Mouse (Mus musculus) CH12.LX (cell line): ENCODE data around the gene Cnrip1. TPM values are rescaled to one million over a fixed set of nuclear protein-coding genes. Genes with fewer than 3 reads are reported as not detected.

Source experiments
- DNase-seq: peaks from one replicate; pipeline ENCODE4 v3.0.0-alpha.2; 2013; ENCODE audit errors: extremely low read depth
- H3K27ac ChIP-seq: 2 replicates; pipeline ENCODE4 v1.5.1; 2012; ENCODE audit warnings: low read depth, mild to moderate bottlenecking, control low read depth, moderate library complexity; ENCODE audit not compliant: insufficient read depth
- H3K27me3 ChIP-seq: replicated peaks from 2 replicates; pipeline ENCODE3; 2012; ENCODE audit warnings: inconsistent platforms
- H3K36me3 ChIP-seq, 2 experiments: replicated peaks in 1 of 2; 2 replicates each; pipeline versions ENCODE3 to v1.6.1; 2012; ENCODE audit warnings: inconsistent platforms in 1 of 2, low read length in 1 of 2, mild to moderate bottlenecking in 1 of 2, mixed read lengths in 1 of 2, moderate library complexity in 1 of 2; ENCODE audit not compliant: control insufficient read depth in 1 of 2, insufficient read depth in 1 of 2
- H3K4me1 ChIP-seq, 2 experiments: 2 replicates each; pipeline ENCODE4 v1.6.1; 2012; ENCODE audit warnings: inconsistent platforms in 1 of 2, moderate library complexity in 1 of 2; ENCODE audit not compliant: insufficient read depth in 2 of 2, control insufficient read depth in 1 of 2
- H3K4me2 ChIP-seq: 2 replicates; pipeline ENCODE4 v1.6.1; 2012; ENCODE audit warnings: low read depth, mild to moderate bottlenecking, control low read depth; ENCODE audit not compliant: poor library complexity, insufficient read depth, severe bottlenecking
- H3K4me3 ChIP-seq, 3 experiments: fragments of 150-350 bp in 1 of 3; sonication (generic) in 1 of 3; replicated peaks in 1 of 3; 2 replicates each; pipeline versions ENCODE3 to v1.5.1; 2011 to 2012; ENCODE audit warnings: low read depth in 2 of 3, low read length in 2 of 3, mild to moderate bottlenecking in 2 of 3, moderate library complexity in 2 of 3, control low read depth in 1 of 3, improper control_type of control experiment in 1 of 3, inconsistent platforms in 1 of 3, mixed read lengths in 1 of 3; ENCODE audit not compliant: poor library complexity in 1 of 3
- H3K79me2 ChIP-seq: replicated peaks from 2 replicates; pipeline ENCODE4 v1.6.1; 2012; ENCODE audit warnings: mild to moderate bottlenecking, moderate library complexity; ENCODE audit not compliant: control insufficient read depth, poor library complexity, insufficient read depth, severe bottlenecking; ENCODE audit errors: extremely low read depth
- H3K9ac ChIP-seq: 2 replicates; pipeline ENCODE4 v1.6.1; 2012; ENCODE audit warnings: low read depth, mild to moderate bottlenecking, control low read depth, moderate library complexity; ENCODE audit not compliant: insufficient read depth
- H3K9me3 ChIP-seq: replicated peaks from 2 replicates; pipeline ENCODE3; 2012; ENCODE audit warnings: low read length, inconsistent platforms, mixed read lengths
- BHLHE40 ChIP-seq: IDR thresholded peaks from 2 replicates; pipeline ENCODE4 v1.6.1; 2011; ENCODE audit warnings: mild to moderate bottlenecking, low read depth, low read length, improper control_type of control experiment
- CHD1 ChIP-seq: IDR thresholded peaks from 2 replicates; pipeline ENCODE4 v1.6.1; 2012; ENCODE audit warnings: low read depth, low read length, improper control_type of control experiment, inconsistent platforms
- CHD2 ChIP-seq: IDR thresholded peaks from 2 replicates; pipeline ENCODE4 v1.6.1; 2011; ENCODE audit warnings: low read length, improper control_type of control experiment
- CTCF ChIP-seq, 2 experiments: IDR thresholded peaks in 1 of 2; conservative IDR thresholded peaks in 1 of 2; 2 replicates each; pipeline ENCODE4 v1.5.1; 2011 to 2012; ENCODE audit warnings: low read depth in 2 of 2, low read length in 2 of 2, improper control_type of control experiment in 1 of 2, inconsistent platforms in 1 of 2, mild to moderate bottlenecking in 1 of 2, moderate library complexity in 1 of 2
- E2F4 ChIP-seq: IDR thresholded peaks from 2 replicates; pipeline ENCODE4 v1.6.1; 2011; ENCODE audit warnings: low read depth, low read length, improper control_type of control experiment; ENCODE audit not compliant: insufficient replicate concordance
- ELF1 ChIP-seq: IDR thresholded peaks from 2 replicates; pipeline ENCODE4 v1.6.1; 2014; ENCODE audit warnings: low read depth, mild to moderate bottlenecking, inconsistent platforms, low read length, improper control_type of control experiment
- EP300 ChIP-seq: IDR thresholded peaks from 2 replicates; pipeline ENCODE4 v1.6.1; 2011; ENCODE audit warnings: low read length, improper control_type of control experiment
- GABPA ChIP-seq: IDR thresholded peaks from 2 replicates; pipeline ENCODE4 v1.6.1; 2012; ENCODE audit warnings: low read depth, low read length, improper control_type of control experiment, inconsistent platforms; ENCODE audit not compliant: insufficient replicate concordance
- HCFC1 ChIP-seq: IDR thresholded peaks from 2 replicates; pipeline ENCODE4 v1.6.1; 2012; ENCODE audit warnings: low read depth, mild to moderate bottlenecking, inconsistent platforms, low read length, improper control_type of control experiment
- IRF4 ChIP-seq: IDR thresholded peaks from 2 replicates; pipeline ENCODE4 v1.6.1; 2014; ENCODE audit warnings: low read depth, mild to moderate bottlenecking, inconsistent platforms, low read length, improper control_type of control experiment
- JUN ChIP-seq: IDR thresholded peaks from 2 replicates; pipeline ENCODE4 v1.6.1; 2011; ENCODE audit warnings: low read depth, mild to moderate bottlenecking, low read length, improper control_type of control experiment, moderate library complexity; ENCODE audit not compliant: insufficient read depth
- JUND ChIP-seq: conservative IDR thresholded peaks from 2 replicates; pipeline ENCODE4 v1.6.1; 2011; ENCODE audit warnings: low read depth, low read length, improper control_type of control experiment
- KAT2A ChIP-seq: IDR thresholded peaks from 2 replicates; pipeline ENCODE4 v1.6.1; 2012; ENCODE audit warnings: low read length, improper control_type of control experiment, inconsistent platforms; ENCODE audit not compliant: insufficient replicate concordance
- MAFK ChIP-seq: IDR thresholded peaks from 2 replicates; pipeline ENCODE4 v1.6.1; 2011; ENCODE audit warnings: low read length, improper control_type of control experiment; ENCODE audit not compliant: insufficient replicate concordance
- MAX ChIP-seq: IDR thresholded peaks from 2 replicates; pipeline ENCODE4 v1.6.1; 2011; ENCODE audit warnings: low read length, improper control_type of control experiment
- MAZ ChIP-seq: IDR thresholded peaks from 2 replicates; pipeline ENCODE4 v1.6.1; 2012; ENCODE audit warnings: low read depth, mild to moderate bottlenecking, inconsistent platforms, low read length, improper control_type of control experiment, moderate library complexity
- MEF2A ChIP-seq: IDR thresholded peaks from 2 replicates; pipeline ENCODE4 v1.6.1; 2014; ENCODE audit warnings: low read depth, mild to moderate bottlenecking, inconsistent platforms, low read length, improper control_type of control experiment, borderline replicate concordance
- MXI1 ChIP-seq: IDR thresholded peaks from 2 replicates; pipeline ENCODE4 v1.6.1; 2011; ENCODE audit warnings: mild to moderate bottlenecking, low read depth, low read length, improper control_type of control experiment
- MYC ChIP-seq: IDR thresholded peaks from 2 replicates; pipeline ENCODE4 v1.6.1; 2011; ENCODE audit warnings: low read depth, mild to moderate bottlenecking, improper control_type of control experiment, low read length
- NELFE ChIP-seq: IDR thresholded peaks from 2 replicates; pipeline ENCODE4 v1.6.1; 2011; ENCODE audit warnings: low read depth, low read length, improper control_type of control experiment
- NRF1 ChIP-seq: IDR thresholded peaks from 2 replicates; pipeline ENCODE4 v1.6.1; 2014; ENCODE audit warnings: low read depth, mild to moderate bottlenecking, inconsistent platforms, low read length, improper control_type of control experiment, moderate library complexity
- PAX5 ChIP-seq: IDR thresholded peaks from 2 replicates; pipeline ENCODE4 v1.6.1; 2012; ENCODE audit warnings: low read length, inconsistent platforms, mixed read lengths
- POLR2A ChIP-seq: IDR thresholded peaks from 2 replicates; pipeline ENCODE4 v1.6.1; 2011; ENCODE audit warnings: low read depth, mild to moderate bottlenecking, improper control_type of control experiment, low read length
- POLR2AphosphoS2 ChIP-seq: IDR thresholded peaks from 2 replicates; pipeline ENCODE4 v1.6.1; 2011; ENCODE audit warnings: low read depth, low read length, improper control_type of control experiment
- RAD21 ChIP-seq: IDR thresholded peaks from 2 replicates; pipeline ENCODE4 v1.6.1; 2011; ENCODE audit warnings: low read depth, mild to moderate bottlenecking, low read length, improper control_type of control experiment, moderate library complexity
- RCOR1 ChIP-seq: conservative IDR thresholded peaks from 2 replicates; pipeline ENCODE4 v1.6.1; 2012; ENCODE audit warnings: low read depth, mild to moderate bottlenecking, inconsistent platforms, low read length, improper control_type of control experiment
- SIN3A ChIP-seq: IDR thresholded peaks from 2 replicates; pipeline ENCODE4 v1.6.1; 2012; ENCODE audit warnings: low read length, improper control_type of control experiment, inconsistent platforms
- SMC3 ChIP-seq: IDR thresholded peaks from 2 replicates; pipeline ENCODE4 v1.6.1; 2011; ENCODE audit warnings: low read depth, low read length, improper control_type of control experiment
- TBP ChIP-seq: conservative IDR thresholded peaks from 2 replicates; pipeline ENCODE4 v1.6.1; 2011; ENCODE audit warnings: low read depth, low read length, improper control_type of control experiment
- TCF12 ChIP-seq: IDR thresholded peaks from 2 replicates; pipeline ENCODE4 v1.6.1; 2014; ENCODE audit warnings: low read depth, mild to moderate bottlenecking, inconsistent platforms, low read length, improper control_type of control experiment
- UBTF ChIP-seq: IDR thresholded peaks from 2 replicates; pipeline ENCODE4 v1.6.1; 2012; ENCODE audit warnings: low read depth, mild to moderate bottlenecking, inconsistent platforms, low read length, improper control_type of control experiment, moderate library complexity
- USF1 ChIP-seq: IDR thresholded peaks from 2 replicates; pipeline ENCODE4 v1.6.1; 2014; ENCODE audit warnings: low read depth, mild to moderate bottlenecking, inconsistent platforms, low read length, improper control_type of control experiment
- USF2 ChIP-seq: conservative IDR thresholded peaks from 2 replicates; pipeline ENCODE4 v1.6.1; 2011; ENCODE audit warnings: low read depth, low read length, improper control_type of control experiment
- ZC3H11A ChIP-seq: IDR thresholded peaks from 2 replicates; pipeline ENCODE4 v1.6.1; 2012; ENCODE audit warnings: low read depth, mild to moderate bottlenecking, inconsistent platforms, low read length, improper control_type of control experiment
- ZKSCAN1 ChIP-seq: IDR thresholded peaks from 2 replicates; pipeline ENCODE4 v1.6.1; 2012; ENCODE audit warnings: low read depth, inconsistent platforms, low read length, improper control_type of control experiment, borderline replicate concordance
- ZMIZ1 ChIP-seq: IDR thresholded peaks from 2 replicates; pipeline ENCODE4 v1.6.1; 2012; ENCODE audit warnings: low read depth, mild to moderate bottlenecking, inconsistent platforms, low read length, improper control_type of control experiment
- ZNF384 ChIP-seq: IDR thresholded peaks from 2 replicates; pipeline ENCODE4 v1.6.1; 2012; ENCODE audit warnings: low read depth, low read length, improper control_type of control experiment, inconsistent platforms
- dilution Hi-C: fragments of 300-500 bp; cut with MboI; formaldehyde crosslinking; loops from 2 replicates; pipeline ENCODE4 v1.14.3; 2020; ENCODE audit warnings: low sequenced_read_pairs; ENCODE audit not compliant: extremely low pct_unique_long_range_greater_than_20kb, extremely low pct_ligation_motif_present
- in situ Hi-C: fragments of 300-500 bp; cut with MboI; formaldehyde crosslinking; loops from 3 replicates; pipeline ENCODE4 v1.14.3; 2019; ENCODE audit warnings: low sequenced_read_pairs, low pct_ligation_motif_present, low pct_unique_long_range_greater_than_20kb, mixed read lengths
- polyA plus RNA-seq: library from polyadenylated mRNA; unstranded; fragments of >175 nt; gene quantifications from 2 replicates; pipeline ENCODE4 v1.2.1, GENCODE M21; 2012; ENCODE audit warnings: low read depth; ENCODE audit not compliant: insufficient read length
- total RNA-seq, 2 experiments: library from RNA; depleted of rRNA; stranded (reverse); fragments of 300-350 nt in 1 of 2; fragments of >200 nt in 1 of 2; gene quantifications; 2 replicates each; pipeline ENCODE4 v1.2.3; 2012 to 2014

The Cnrip1 gene
- total and polyA plus RNA-seq, 3 experiments, result not detected

DNA sequence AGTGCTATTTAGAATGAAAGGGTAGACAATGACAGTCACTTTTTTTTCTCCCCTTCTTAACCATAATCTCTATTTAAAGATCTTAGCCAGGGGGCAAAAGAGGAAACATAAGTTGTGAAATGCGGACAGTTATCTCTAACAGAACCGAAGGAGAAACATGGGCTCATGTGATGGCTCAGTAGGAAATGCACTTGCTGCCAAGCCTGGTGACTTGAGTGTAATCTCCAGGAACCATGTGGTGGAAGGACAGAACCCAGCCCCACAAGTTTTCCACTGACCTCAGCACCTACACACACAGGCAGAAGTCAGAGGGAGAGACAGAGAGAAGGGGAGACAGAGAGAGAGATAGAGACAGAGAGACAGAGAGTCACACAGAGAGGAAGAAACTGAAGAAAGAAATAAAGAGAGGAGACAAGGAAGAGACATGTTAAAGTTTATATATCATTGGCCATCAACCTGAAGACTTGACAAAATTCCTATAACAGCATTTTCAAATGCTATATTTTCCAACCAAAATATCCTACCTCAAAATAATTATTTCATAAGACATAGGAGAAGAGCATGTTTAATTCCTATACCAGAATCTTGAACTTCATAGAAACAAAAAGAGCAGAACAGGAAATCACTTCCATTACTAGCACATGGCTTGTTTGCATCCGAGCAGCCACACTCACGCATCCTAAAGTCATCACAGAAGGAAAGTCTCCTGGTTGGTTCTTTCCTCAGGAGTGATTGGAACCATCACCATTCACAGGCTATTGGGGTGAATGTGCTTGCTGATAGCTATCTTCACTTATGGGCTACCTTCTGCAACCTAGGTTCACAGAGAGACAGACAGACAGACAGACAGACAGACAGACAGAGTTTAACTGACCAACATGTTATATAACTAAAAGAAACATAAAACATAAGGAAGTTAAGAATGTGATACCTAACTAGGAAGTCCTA lies 46.2 kb upstream of the Cnrip1 start:
- peak overlapping the region; percentile 95 for H3K27ac ChIP-seq
- TF ChIP-seq MXI1 (peak; percentile 96), ZC3H11A (no peak), JUN (no peak; the same call in 1 of the 2 replicates), USF1 (no peak), EP300 (peak; percentile 69; the same call in 1 of the 2 replicates), PAX5 (no peak), POLR2AphosphoS2 (no peak; the same call in 1 of the 2 replicates), MEF2A (peak; percentile 13; the same call in 1 of the 2 replicates), JUND (0 out of 2 replicates have a peak, but pooled peaks have one; percentile 45), POLR2A (peak; percentile 49), CHD1 (peak; percentile 71), ZKSCAN1 (no peak), NELFE (no peak), BHLHE40 (peak; percentile 57), GABPA (no peak), ZNF384 (no peak), KAT2A (no peak), IRF4 (peak; percentile 52; the same call in 1 of the 2 replicates), RCOR1 (0 out of 2 replicates have a peak, but pooled peaks have one; percentile 56), ELF1 (no peak; the same call in 1 of the 2 replicates), RAD21 (no peak), SIN3A (peak; percentile 92), USF2 (no peak), UBTF (no peak), SMC3 (no peak), MYC (peak; percentile 89), CHD2 (peak; percentile 10; the same call in 1 of the 2 replicates), HCFC1 (no peak), MAX (peak; percentile 80), NRF1 (no peak), TCF12 (0 out of 2 replicates have a peak, but pooled peaks have one; percentile 24), ZMIZ1 (0 out of 2 replicates have a peak, but pooled peaks have one; percentile 16), E2F4 (no peak), TBP (0 out of 2 replicates have a peak, but pooled peaks have one; percentile 49), MAFK (peak; percentile 95), MAZ (0 out of 2 replicates have a peak, but pooled peaks have one; percentile 8), CTCF (conservative IDR thresholded peaks at IDR 0.05 in 1 of 2, IDR thresholded peaks at IDR 0.05 in 1 of 2; ENCODE audit: low read depth in 2 of 2, low read length in 2 of 2) (no peak)

More for the DNA sequence above, 46.2 kb upstream of the Cnrip1 start:
- Histone ChIP-seq H3K27me3 (no peaks in the 10 kb centered on the region), H3K79me2 (peaks cover 78% of the 10 kb centered on the region), H3K9me3 (no peaks in the 10 kb centered on the region), H3K4me3 (peak overlapping the region; percentile 56 to 74 (median 60)), H3K36me3 (peaks cover 10 to 21% of the 10 kb centered on the region in 2 experiments), H3K9ac (peak overlapping the region; percentile 100), H3K4me1 (peaks cover 9 to 62% of the 10 kb centered on the region in 2 experiments), H3K4me2 (peak overlapping the region; percentile 99)
- dilution Hi-C loops (no loop called here), in situ Hi-C loops (loop anchor here (5.0 kb wide), 1 partner anchor 38 kb away; no protein-coding TSS in a partner anchor)
- peak; percentile 84 for DNase-seq
